Mouse (Mus musculus) activated CD4-positive, CD25-positive, alpha-beta regulatory T cell (primary cell): ENCODE data around the gene Ddx27. TPM values are rescaled to one million over a fixed set of nuclear protein-coding genes. Genes with fewer than 3 reads are reported as not detected.

ENCODE experiments used
- polyA plus RNA-seq, 2 experiments: library from polyadenylated mRNA; unstranded; fragments of 100-300 nt; shearing (Covaris generic); gene quantifications; one replicate each; pipeline ENCODE4 v1.2.1; 2017

The Ddx27 gene
- polyA plus RNA-seq = 10 to 100 TPM; 66.1 to 72.9 TPM

DNA sequence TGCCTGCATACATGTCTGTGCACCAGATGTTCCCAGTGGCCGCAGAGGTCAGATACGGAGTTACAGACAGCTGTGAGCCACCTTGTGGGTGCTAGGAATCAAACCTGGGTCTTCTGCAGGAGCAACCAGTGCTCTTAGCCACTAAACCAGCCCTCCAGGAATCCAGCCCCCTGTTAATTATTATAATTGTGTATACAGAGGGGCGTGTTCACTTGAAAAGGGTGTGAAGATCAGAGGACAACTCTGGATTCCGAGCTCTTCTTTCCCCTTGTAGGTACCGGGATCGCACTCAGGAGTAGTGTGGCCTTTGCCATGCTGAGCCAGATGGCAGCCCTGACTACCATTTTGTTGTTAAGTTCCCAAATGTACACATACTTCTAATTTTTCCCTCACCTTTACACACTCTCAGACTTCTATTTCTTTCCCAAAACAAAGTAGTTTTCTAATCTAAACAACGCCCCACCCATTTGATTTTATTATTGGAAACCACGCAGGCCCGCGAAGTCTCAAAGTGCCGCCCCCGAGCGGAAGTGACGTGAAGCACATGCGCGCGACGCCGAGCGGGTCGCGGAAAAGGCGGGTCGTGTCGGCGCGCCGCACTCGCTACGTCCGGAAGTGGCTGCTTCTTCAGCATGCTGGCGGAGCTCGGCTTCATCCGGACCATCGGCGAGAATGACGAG is at the start of gene Ddx27:
Gene Ddx27, plus strand, starts transcription at position 492 of the 680 bp plus-strand sequence.

GRCm38 (mm10) chr2:166995796-166996532 is 19.0 kb upstream of the Ddx27 start, which contains the start of gene Stau1:
TSS of gene Stau1 (minus strand) at chr2:166996299.

DNA sequence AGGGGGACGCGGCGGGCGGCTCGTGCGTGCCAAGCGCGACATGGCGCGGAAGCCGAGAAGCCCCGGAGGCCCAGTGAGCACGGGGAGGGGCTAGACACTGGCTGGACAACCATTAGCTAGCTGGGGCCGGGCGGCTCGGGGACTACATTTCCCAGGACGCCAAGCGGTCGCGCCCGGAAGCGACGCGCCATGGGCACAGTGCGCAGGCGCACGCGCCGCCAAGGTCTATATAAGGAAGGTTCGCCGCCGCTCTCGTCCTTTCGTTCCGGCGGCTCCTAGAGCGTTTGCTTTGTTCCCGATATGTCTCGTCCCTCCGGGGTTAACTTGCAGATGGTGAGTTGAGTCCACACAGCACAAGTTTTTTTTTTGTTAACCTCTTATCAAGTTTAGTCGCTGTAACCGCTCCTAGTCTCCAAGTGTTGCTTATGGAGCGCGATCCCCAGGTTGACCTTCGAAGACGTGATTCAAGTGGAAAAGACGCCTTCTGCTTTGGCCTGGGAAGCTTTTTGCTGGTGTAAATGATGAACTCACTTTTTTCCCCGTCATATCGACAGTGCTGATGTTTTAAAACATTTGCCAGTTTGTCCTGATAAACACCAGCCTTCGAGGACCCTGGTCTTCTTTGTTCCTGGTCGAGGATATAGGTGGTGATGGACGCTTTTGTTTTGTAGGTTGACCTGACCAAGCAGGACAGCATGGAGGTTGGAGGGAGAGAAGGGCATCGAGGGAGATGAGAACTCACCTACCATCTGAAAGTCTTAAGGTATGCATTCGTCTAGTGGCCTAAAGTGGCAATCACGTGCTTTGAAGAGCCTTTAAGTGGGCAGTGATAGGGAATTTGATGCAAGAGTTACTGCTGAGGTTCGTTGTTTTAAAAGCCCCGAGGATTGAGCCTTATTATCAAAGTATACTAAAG is 48.2 kb downstream of the Ddx27 start, which contains the start of gene Znfx1:
Gene Znfx1, minus strand, starts transcription at position 51 of the 916 bp plus-strand sequence.

Other genes with a start within 250 kb of the Ddx27 start
- 10 to 100 TPM in 1 of 2 experiments, 1 to 10 TPM in 1; 8.3 to 10.3 TPM for gene Trp53rkb, start 222.7 kb upstream of the Ddx27 start, polyA plus RNA-seq
- 10 to 100 TPM in 1 of 2 experiments, 1 to 10 TPM in 1; 9.8 to 18.4 TPM for gene Arfgef2, start 209.6 kb upstream of the Ddx27 start, polyA plus RNA-seq
- 10 to 100 TPM; 57.2 to 85.9 TPM for gene Cse1l, start 109.2 kb upstream of the Ddx27 start, polyA plus RNA-seq
- gene Stau1, start 18.9 kb upstream of the Ddx27 start, polyA plus RNA-seq = 10 to 100 TPM; 59.4 to 62.8 TPM
- gene Znfx1, start 47.8 kb downstream of the Ddx27 start, polyA plus RNA-seq = 10 to 100 TPM; 32.1 to 47.9 TPM
- under 1 TPM; 0.57 to 0.69 TPM for gene Kcnb1, start 175.0 kb downstream of the Ddx27 start, polyA plus RNA-seq
- not detected for gene Ptgis, start 225.4 kb downstream of the Ddx27 start, polyA plus RNA-seq